Mouse (Mus musculus) kidney, embryonic 15.5 days (tissue): ENCODE results near the gene Vmn2r26. TPM values are rescaled to one million over a fixed set of nuclear protein-coding genes. Genes with fewer than 3 reads are reported as not detected.
"Not testable (repeated sequence)": the region's sequence is repeated elsewhere in the genome, so short reads cannot be mapped to it uniquely, and the experiment has no call there.

ENCODE experiments used
- ATAC-seq: fragments of 200-750 bp; cut with Nextera tagmentation; replicated peaks from 2 replicates; pipeline ENCODE4 v1.8.0; 2017; ENCODE audit warnings: moderate TSS enrichment; ENCODE audit not compliant: low FRiP score
- H3K27ac ChIP-seq: fragments of 300-500 bp; sonication (generic); 2 replicates; pipeline ENCODE4 v1.5.1; 2015; ENCODE audit warnings: mild to moderate bottlenecking, inconsistent platforms
- H3K27me3 ChIP-seq: fragments of 300-500 bp; sonication (generic); 2 replicates; pipeline ENCODE4 v1.6.1; 2015; ENCODE audit warnings: inconsistent platforms
- H3K36me3 ChIP-seq: fragments of 300-500 bp; sonication (generic); 2 replicates; pipeline ENCODE4 v1.6.1; 2015; ENCODE audit warnings: inconsistent platforms
- H3K4me1 ChIP-seq: fragments of 300-500 bp; sonication (generic); 2 replicates; pipeline ENCODE4 v1.6.1; 2015; ENCODE audit warnings: inconsistent platforms
- H3K4me2 ChIP-seq: fragments of 300-500 bp; sonication (generic); 2 replicates; pipeline ENCODE4 v1.6.1; 2015; ENCODE audit warnings: moderate library complexity, mild to moderate bottlenecking, inconsistent platforms
- H3K4me3 ChIP-seq: fragments of 300-500 bp; sonication (generic); replicated peaks from 2 replicates; pipeline ENCODE4 v1.5.1; 2015; ENCODE audit warnings: mild to moderate bottlenecking, inconsistent platforms
- H3K9ac ChIP-seq: fragments of 300-500 bp; sonication (generic); 2 replicates; pipeline ENCODE4 v1.6.1; 2015; ENCODE audit warnings: mild to moderate bottlenecking, inconsistent platforms
- H3K9me3 ChIP-seq: fragments of 300-500 bp; sonication (generic); replicated peaks from 2 replicates; pipeline ENCODE4 v1.6.1; 2016; ENCODE audit warnings: inconsistent platforms
- WGBS: fragments of 180-500 bp; shearing (Covaris S2); methylation state at CpG from one replicate; pipeline ENCODE4 v1.1.7; 2015; ENCODE audit warnings: mixed read lengths; 5-methylcytosine and 5-hydroxymethylcytosine counted together
- polyA plus RNA-seq: library from polyadenylated mRNA; unstranded; fragments of >200 nt; fragmentation: Nextera tagmentation; extraction: Ambion mirVana; gene quantifications from 2 replicates; pipeline ENCODE4 v1.2.1, GENCODE M21; 2015

Vmn2r26 gene
- polyA plus RNA-seq = not detected in 2 replicates

- H3K4me1 ChIP-seq, H3K27me3 ChIP-seq, H3K9me3 ChIP-seq, H3K4me3 ChIP-seq, ATAC-seq, H3K9ac ChIP-seq, H3K4me2 ChIP-seq, H3K36me3 ChIP-seq, H3K27ac ChIP-seq: not testable (repeated sequence)
- WGBS = 67% methylated on average over 1 of the region's 1 CpGs
Measured at GRCm38 (mm10) chr6:124024268-124024667, at the start of gene Vmn2r26. Vmn2r26 (plus strand) TSS chr6:124024568.

- Histone ChIP-seq H3K9me3 (no peaks in the 10 kb centered on the region), H3K4me3 (no peak overlapping the region), H3K4me2 (no peak overlapping the region), H3K4me1 (no peaks in the 10 kb centered on the region), H3K9ac (no peak overlapping the region), H3K27ac (no peak overlapping the region), H3K36me3 (no peaks in the 10 kb centered on the region), H3K27me3 (no peaks in the 10 kb centered on the region)
- no peak for ATAC-seq
- WGBS = 59% methylated on average over 1 of the region's 1 CpGs
Measured at GRCm38 (mm10) chr6:124020841-124021240, 3.5 kb upstream of the Vmn2r26 start.

GRCm38 (mm10) chr6:124048388-124048787, 24.0 kb downstream of the Vmn2r26 start:
- no peak for ATAC-seq
- H3K4me2 ChIP-seq = no peak overlapping the region
- no peaks in the 10 kb centered on the region for H3K9me3 ChIP-seq
- no peak overlapping the region for H3K4me3 ChIP-seq
- H3K36me3 ChIP-seq = no peaks in the 10 kb centered on the region
- no peak overlapping the region for H3K27ac ChIP-seq
- no peaks in the 10 kb centered on the region for H3K4me1 ChIP-seq
- H3K27me3 ChIP-seq = no peaks in the 10 kb centered on the region
- H3K9ac ChIP-seq = no peak overlapping the region

- H3K4me1 ChIP-seq, H3K27ac ChIP-seq, H3K36me3 ChIP-seq, H3K4me2 ChIP-seq, H3K9ac ChIP-seq, ATAC-seq, H3K27me3 ChIP-seq, H3K9me3 ChIP-seq, H3K4me3 ChIP-seq: not testable (repeated sequence)
Measured at GRCm38 (mm10) chr6:124053611-124054010, 29.2 kb downstream of the Vmn2r26 start.

GRCm38 (mm10) chr6:124102334-124102733, 78.0 kb downstream of the Vmn2r26 start:
- WGBS = 67% methylated on average over 4 of the region's 4 CpGs
- Histone ChIP-seq H3K27ac (no peak overlapping the region), H3K36me3 (no peaks in the 10 kb centered on the region), H3K9me3 (no peaks in the 10 kb centered on the region), H3K4me1 (no peaks in the 10 kb centered on the region), H3K9ac (no peak overlapping the region), H3K4me2 (no peak overlapping the region), H3K27me3 (no peaks in the 10 kb centered on the region), H3K4me3 (no peak overlapping the region)
- ATAC-seq = no peak

Other genes with a start within 250 kb of the Vmn2r26 start
- gene Vmn2r24, start 245.7 kb upstream of the Vmn2r26 start, polyA plus RNA-seq = not detected in 2 replicates
- not detected in 2 replicates for gene Vmn2r25, start 171.1 kb upstream of the Vmn2r26 start, polyA plus RNA-seq
- gene Vmn2r27, start 207.3 kb downstream of the Vmn2r26 start, polyA plus RNA-seq = not detected in 2 replicates